Mouse (Mus musculus): Measurements from ENCODE around the gene L3mbtl2. TPM values are rescaled to one million over a fixed set of nuclear protein-coding genes. Genes with fewer than 3 reads are reported as not detected.

L3mbtl2 gene
- total RNA-seq (2023): 10 to 100 TPM; 48.9 to 51.0 TPM

DNA sequence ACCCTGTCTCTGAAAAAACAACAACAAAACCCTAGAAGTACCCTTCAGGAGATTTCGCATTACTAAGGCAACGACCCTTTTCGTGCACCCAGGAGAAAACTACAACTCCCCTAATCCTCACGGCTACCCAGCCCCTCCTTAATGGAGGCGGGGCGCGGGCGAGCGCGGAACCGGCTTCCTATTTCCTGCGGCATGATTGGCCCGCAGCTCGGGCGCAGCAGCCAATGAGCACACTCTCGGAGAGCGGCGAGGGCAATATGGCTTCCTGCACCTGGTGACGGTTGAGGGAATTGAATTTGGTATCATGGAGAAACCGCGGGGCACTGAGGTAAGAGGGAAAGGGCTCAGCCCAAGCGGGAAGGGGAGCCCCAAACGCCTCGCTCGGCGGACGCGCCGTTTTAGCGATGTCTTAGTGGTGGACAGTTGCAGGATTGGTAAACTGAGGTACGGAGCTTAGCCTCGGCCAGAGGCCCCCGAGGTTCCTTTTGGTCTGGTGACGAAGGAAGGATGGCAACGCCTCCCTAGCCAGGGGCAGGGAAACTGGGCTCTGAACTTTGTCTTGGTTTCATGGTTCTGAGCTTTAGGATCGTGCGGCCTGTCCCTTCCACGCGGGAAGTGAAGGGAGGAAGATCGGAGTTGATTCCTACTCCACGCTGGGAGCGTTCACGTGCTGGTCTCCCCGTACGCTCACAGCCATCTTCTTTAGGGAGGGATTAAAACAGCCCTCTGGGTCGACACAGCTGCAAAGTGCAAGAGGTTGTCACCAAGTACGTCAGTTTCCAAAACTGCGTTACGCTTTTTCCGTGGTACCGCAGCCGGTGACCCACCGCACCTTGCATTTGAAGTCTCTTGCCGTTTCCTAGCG is at the start of gene L3mbtl2:
Gene L3mbtl2 (plus strand): TSS at position 193 of the 865 bp plus-strand sequence.

DNA sequence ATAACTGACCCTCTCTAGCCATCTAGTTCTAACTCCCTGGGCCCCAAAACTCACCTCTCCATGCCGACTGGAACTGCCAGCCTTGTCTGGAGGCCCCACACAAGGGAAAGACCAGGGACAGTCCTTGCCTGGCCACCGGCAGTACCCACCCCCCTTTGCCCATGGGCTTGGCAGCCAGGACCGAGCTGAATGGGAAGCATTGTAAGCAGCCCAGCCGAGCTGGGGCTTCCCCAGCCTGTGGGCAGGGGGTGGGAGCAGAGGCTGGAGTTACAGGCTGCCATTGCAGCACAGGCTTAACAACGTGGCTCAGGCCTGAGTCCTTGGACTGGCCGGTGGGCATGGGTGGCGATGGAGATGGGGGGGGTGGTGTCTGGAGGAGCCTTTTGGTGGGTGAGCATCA is 33.5 kb downstream of the L3mbtl2 start, which contains the start of gene Chadl:
Gene Chadl (minus strand): TSS at position 113 of the 400 bp plus-strand sequence.

Other genes starting within 250 kb of the L3mbtl2 start
- 10 to 100 TPM; 75.1 to 97.7 TPM for gene Rbx1, start 197.6 kb upstream of the L3mbtl2 start, total RNA-seq (2023)
- gene Ep300, start 78.5 kb upstream of the L3mbtl2 start, total RNA-seq (2023): 100 to 1,000 TPM; 152 to 163 TPM
- gene Chadl, start 33.4 kb downstream of the L3mbtl2 start, total RNA-seq (2023): under 1 TPM; 0.61 to 0.83 TPM
- 10 to 100 TPM; 23.9 to 25.4 TPM for gene Zc3h7b, start 81.2 kb downstream of the L3mbtl2 start, total RNA-seq (2023)
- 100 to 1,000 TPM in 1 of 2 experiments, 10 to 100 TPM in 1; 86.2 to 102 TPM for gene Rangap1, start 81.6 kb downstream of the L3mbtl2 start, total RNA-seq (2023)
- 10 to 100 TPM; 23.9 to 30.2 TPM for gene Tef, start 138.5 kb downstream of the L3mbtl2 start, total RNA-seq (2023)
- 10 to 100 TPM; 69.8 to 93.5 TPM for gene Tob2, start 194.9 kb downstream of the L3mbtl2 start, total RNA-seq (2023)
- gene Phf5a, start 208.0 kb downstream of the L3mbtl2 start, total RNA-seq (2023): 10 to 100 TPM; 49.6 to 67.5 TPM
- gene Aco2, start 208.4 kb downstream of the L3mbtl2 start, total RNA-seq (2023): 100 to 1,000 TPM; 142 to 155 TPM